ENCODE assay signal across 14 mouse cellular contexts in genomic region chr8:92783906-92784610, GRCm38 (mm10). TPM values are rescaled to one million over a fixed set of nuclear protein-coding genes. Genes with fewer than 3 reads are reported as not detected.
"Had no signal": no experiment of that assay in that cellular context is flagged by ENCODE, and none has a peak within 500 bp of the region (broad histone marks: within the 10 kb centered on the region; RNA-seq: fewer than 3 reads in every experiment).

No protein-coding gene starts in this region.

- H3K4me2 ChIP-seq: limb, embryonic 12.5 days; liver, embryonic 13.5 days; lung, embryonic 15.5 days; neural tube, embryonic 13.5 days; stomach, embryonic 15.5 days had no signal

- DNase-seq: kidney, postnatal 10 days; kidney, postnatal 4 days; liver; liver, embryonic 13.5 days; liver, postnatal 0 days; midbrain, embryonic 14.5 days; retina, postnatal 1 day; right cerebral cortex, postnatal 4 days had no signal

- H3K27me3 ChIP-seq: limb, embryonic 12.5 days; liver, embryonic 13.5 days; lung, embryonic 15.5 days; neural tube, embryonic 13.5 days; stomach, embryonic 15.5 days had no signal

- H3K27ac ChIP-seq: layer of hippocampus, adult 2 months; limb, embryonic 12.5 days; liver, embryonic 13.5 days; lung, embryonic 15.5 days; neural tube, embryonic 13.5 days; stomach, embryonic 15.5 days had no signal

- H3K9me3 ChIP-seq: liver, embryonic 13.5 days; lung, embryonic 15.5 days; stomach, embryonic 15.5 days had no signal

- H3K9ac ChIP-seq: limb, embryonic 12.5 days; liver, embryonic 13.5 days; liver, postnatal 0 days; lung, embryonic 15.5 days; neural tube, embryonic 13.5 days; stomach, embryonic 15.5 days had no signal

- ATAC-seq: liver, postnatal 0 days had no signal

- H3K36me3 ChIP-seq: limb, embryonic 12.5 days; liver, embryonic 13.5 days; lung, embryonic 15.5 days; neural tube, embryonic 13.5 days; stomach, embryonic 15.5 days had no signal

- H3K4me3 ChIP-seq: layer of hippocampus, adult 2 months; limb, embryonic 12.5 days; liver, embryonic 13.5 days; lung, embryonic 15.5 days; neural tube, embryonic 13.5 days; stomach, embryonic 15.5 days had no signal

- H3K4me1 ChIP-seq: limb, embryonic 12.5 days; liver, embryonic 13.5 days; lung, embryonic 15.5 days; neural tube, embryonic 13.5 days; stomach, embryonic 15.5 days had no signal

RNA-seq across cellular contexts. Expression of gene Mmp2, which starts 43.0 kb away (rescaled TPM):
- total RNA-seq: megakaryocyte-erythroid progenitor cell, adult 5-6 weeks had no signal
